Mouse (Mus musculus) limb, embryonic 11.5 days (tissue): ENCODE results near the gene Atg4c. TPM values are rescaled to one million over a fixed set of nuclear protein-coding genes. Genes with fewer than 3 reads are reported as not detected.

Experiments
- ATAC-seq: fragments of 200-750 bp; cut with Nextera tagmentation; 2 replicates; pipeline ENCODE4 v1.8.0; 2017; ENCODE audit warnings: low read depth; ENCODE audit not compliant: insufficient number of reproducible peaks, low FRiP score, low TSS enrichment
- DNase-seq: peaks from one replicate; pipeline ENCODE4 v3.0.0-alpha.2; 2015; ENCODE audit warnings: low spot score
- H3K27ac ChIP-seq: fragments of 300-500 bp; sonication (generic); replicated peaks from 2 replicates; pipeline ENCODE4 v1.5.1; 2014; ENCODE audit warnings: low read depth, mild to moderate bottlenecking, low read length
- H3K27me3 ChIP-seq: fragments of 300-500 bp; sonication (generic); 2 replicates; pipeline ENCODE4 v1.6.1; 2014; ENCODE audit warnings: mild to moderate bottlenecking, low read length, mixed read lengths; ENCODE audit not compliant: control insufficient read depth, insufficient read depth
- H3K36me3 ChIP-seq: fragments of 300-500 bp; sonication (generic); 2 replicates; pipeline ENCODE4 v1.6.1; 2014; ENCODE audit warnings: mild to moderate bottlenecking, low read length, moderate library complexity, mixed read lengths; ENCODE audit not compliant: control insufficient read depth, insufficient read depth
- H3K4me1 ChIP-seq: fragments of 300-500 bp; sonication (generic); 2 replicates; pipeline ENCODE4 v1.6.1; 2014; ENCODE audit warnings: low read length, mixed read lengths; ENCODE audit not compliant: control insufficient read depth, insufficient read depth
- H3K4me2 ChIP-seq: fragments of 300-500 bp; sonication (generic); 2 replicates; pipeline ENCODE4 v1.6.1; 2014; ENCODE audit warnings: low read depth, mild to moderate bottlenecking, moderate library complexity; ENCODE audit not compliant: severe bottlenecking
- H3K4me3 ChIP-seq: fragments of 300-500 bp; sonication (generic); 2 replicates; pipeline ENCODE4 v1.5.1; 2014; ENCODE audit warnings: low read depth, low read length
- H3K9ac ChIP-seq: fragments of 300-500 bp; sonication (generic); 2 replicates; pipeline ENCODE4 v1.6.1; 2014; ENCODE audit warnings: mild to moderate bottlenecking, low read length
- H3K9me3 ChIP-seq: fragments of 300-500 bp; sonication (generic); 2 replicates; pipeline ENCODE4 v1.6.1; 2016; ENCODE audit warnings: low read length; ENCODE audit not compliant: control insufficient read depth
- WGBS: fragments of 180-500 bp; shearing (Covaris S2); extraction: QIAGEN DNeasy Blood & Tissue Kit; methylation state at CpG from one replicate; pipeline ENCODE4 v1.1.7; 2014; 5-methylcytosine and 5-hydroxymethylcytosine counted together
- polyA plus RNA-seq: library from polyadenylated mRNA; unstranded; fragments of >200 nt; fragmentation: Nextera tagmentation; extraction: Ambion mirVana; gene quantifications from 2 replicates; pipeline ENCODE4 v1.2.1, GENCODE M21; 2014

The Atg4c gene
- polyA plus RNA-seq, 1 experiment from 2014 or later: 17.8 TPM

- no peak for ATAC-seq
- 87% methylated on average over 2 of the region's 2 CpGs for WGBS
- Histone ChIP-seq H3K9ac (no peak overlapping the region), H3K9me3 (no peaks in the 10 kb centered on the region), H3K36me3 (no peaks in the 10 kb centered on the region), H3K4me1 (no peaks in the 10 kb centered on the region), H3K4me2 (no peak overlapping the region), H3K27me3 (no peaks in the 10 kb centered on the region), H3K4me3 (no peak overlapping the region), H3K27ac (no peak overlapping the region)
- no peak for DNase-seq
Observed at GRCm38 (mm10) chr4:99263191-99263590, 69.5 kb downstream of the Atg4c start.

- Histone ChIP-seq H3K4me2 (no peak overlapping the region), H3K4me3 (no peak overlapping the region), H3K4me1 (no peaks in the 10 kb centered on the region), H3K27me3 (no peaks in the 10 kb centered on the region), H3K36me3 (no peaks in the 10 kb centered on the region), H3K9me3 (no peaks in the 10 kb centered on the region), H3K27ac (no peak overlapping the region), H3K9ac (no peak overlapping the region)
- WGBS: 53% methylated on average over 11 of the region's 11 CpGs
- ATAC-seq (no peak), DNase-seq (no peak)
Observed at GRCm38 (mm10) chr4:99263663-99264062, 69.9 kb downstream of the Atg4c start.

- Histone ChIP-seq H3K4me2 (no peak overlapping the region), H3K9ac (no peak overlapping the region), H3K9me3 (no peaks in the 10 kb centered on the region), H3K36me3 (no peaks in the 10 kb centered on the region), H3K4me1 (no peaks in the 10 kb centered on the region), H3K27ac (no peak overlapping the region), H3K27me3 (no peaks in the 10 kb centered on the region), H3K4me3 (no peak overlapping the region)
- no peak for ATAC-seq
- WGBS: 89% methylated on average over 10 of the region's 10 CpGs
- DNase-seq: no peak
Observed at GRCm38 (mm10) chr4:99266843-99267445, 73.2 kb downstream of the Atg4c start.

- no peaks in the 10 kb centered on the region for H3K9me3 ChIP-seq
- ATAC-seq (no peak), DNase-seq (no peak)
- no peak overlapping the region for H3K4me2 ChIP-seq
- no peaks in the 10 kb centered on the region for H3K4me1 ChIP-seq
- H3K27me3 ChIP-seq: no peaks in the 10 kb centered on the region
- 52% methylated on average over 9 of the region's 9 CpGs for WGBS
- H3K9ac ChIP-seq: no peak overlapping the region
- H3K27ac ChIP-seq: no peak overlapping the region
- H3K4me3 ChIP-seq: no peak overlapping the region
- H3K36me3 ChIP-seq: no peaks in the 10 kb centered on the region
Observed at GRCm38 (mm10) chr4:99272860-99273259, 79.1 kb downstream of the Atg4c start.

- Histone ChIP-seq H3K27ac (no peak overlapping the region), H3K9ac (no peak overlapping the region), H3K4me3 (no peak overlapping the region), H3K4me1 (no peaks in the 10 kb centered on the region), H3K4me2 (no peak overlapping the region), H3K27me3 (no peaks in the 10 kb centered on the region), H3K9me3 (no peaks in the 10 kb centered on the region), H3K36me3 (no peaks in the 10 kb centered on the region)
- WGBS: 96% methylated on average over 3 of the region's 3 CpGs
- ATAC-seq (no peak), DNase-seq (no peak)
Observed at GRCm38 (mm10) chr4:99273466-99273865, 79.7 kb downstream of the Atg4c start.

GRCm38 (mm10) chr4:99273979-99274378 lies 80.2 kb downstream of the Atg4c start:
- no peak overlapping the region for H3K4me3 ChIP-seq
- no peak overlapping the region for H3K4me2 ChIP-seq
- H3K9ac ChIP-seq: no peak overlapping the region
- no peak overlapping the region for H3K27ac ChIP-seq
- no peak for DNase-seq
- H3K4me1 ChIP-seq: no peaks in the 10 kb centered on the region
- H3K36me3 ChIP-seq: no peaks in the 10 kb centered on the region
- no peaks in the 10 kb centered on the region for H3K9me3 ChIP-seq
- no peak for ATAC-seq
- no peaks in the 10 kb centered on the region for H3K27me3 ChIP-seq
- 71% methylated on average over 7 of the region's 7 CpGs for WGBS

GRCm38 (mm10) chr4:99278876-99279275 lies 85.1 kb downstream of the Atg4c start:
- DNase-seq (no peak), ATAC-seq (no peak)
- 91% methylated on average over 7 of the region's 7 CpGs for WGBS
- Histone ChIP-seq H3K4me3 (no peak overlapping the region), H3K4me1 (no peaks in the 10 kb centered on the region), H3K4me2 (no peak overlapping the region), H3K9me3 (no peaks in the 10 kb centered on the region), H3K9ac (no peak overlapping the region), H3K27me3 (no peaks in the 10 kb centered on the region), H3K27ac (no peak overlapping the region), H3K36me3 (no peaks in the 10 kb centered on the region)

- Histone ChIP-seq H3K4me1 (no peaks in the 10 kb centered on the region), H3K9ac (no peak overlapping the region), H3K27me3 (no peaks in the 10 kb centered on the region), H3K9me3 (no peaks in the 10 kb centered on the region), H3K36me3 (no peaks in the 10 kb centered on the region), H3K4me3 (no peak overlapping the region), H3K4me2 (no peak overlapping the region), H3K27ac (no peak overlapping the region)
- WGBS: 87% methylated on average over 7 of the region's 7 CpGs
- DNase-seq (no peak), ATAC-seq (no peak)
Observed at GRCm38 (mm10) chr4:99281711-99282110, 88.0 kb downstream of the Atg4c start.

GRCm38 (mm10) chr4:99289286-99289685 lies 95.6 kb downstream of the Atg4c start:
- H3K27me3 ChIP-seq: no peaks in the 10 kb centered on the region
- H3K9ac ChIP-seq: no peak overlapping the region
- H3K27ac ChIP-seq: no peak overlapping the region
- WGBS: 90% methylated on average over 10 of the region's 10 CpGs
- no peaks in the 10 kb centered on the region for H3K9me3 ChIP-seq
- no peak for DNase-seq
- no peak overlapping the region for H3K4me2 ChIP-seq
- H3K4me1 ChIP-seq: no peaks in the 10 kb centered on the region
- ATAC-seq: no peak
- H3K36me3 ChIP-seq: no peaks in the 10 kb centered on the region
- no peak overlapping the region for H3K4me3 ChIP-seq
